Mouse (Mus musculus): Measurements from ENCODE around the gene Clic1. TPM values are rescaled to one million over a fixed set of nuclear protein-coding genes. Genes with fewer than 3 reads are reported as not detected.

Clic1 gene
- polyA plus RNA-seq, 1 experiment = 321 TPM

- H3K27ac ChIP-seq (ENCODE audit: control insufficient read depth, insufficient read depth, low read length) = no peak overlapping the region
- peaks cover 6% of the 10 kb centered on the region; the same call in 1 of the 2 replicates for H3K4me1 ChIP-seq (replicated peaks; ENCODE audit: control insufficient read depth, insufficient read depth, low read length)
- no peak for DNase-seq
- TF ChIP-seq POLR2A (IDR thresholded peaks at IDR 0.05; ENCODE audit: control insufficient read depth, extremely low read depth, insufficient read depth, low read length, poor library complexity) = no peak
- TF ChIP-seq CTCF (IDR thresholded peaks at IDR 0.05; ENCODE audit: borderline replicate concordance, control insufficient read depth, extremely low read depth, insufficient read depth, low read length, poor library complexity) = no peak
- no peaks in the 10 kb centered on the region; the same call in 1 of the 2 replicates for H3K27me3 ChIP-seq (ENCODE audit: control insufficient read depth, insufficient read depth, low read length)
- H3K4me3 ChIP-seq (ENCODE audit: control insufficient read depth, insufficient read depth, low read length) = no peak overlapping the region
- H3K36me3 ChIP-seq (ENCODE audit: control insufficient read depth, insufficient read depth, low read length) = no peaks in the 10 kb centered on the region
- WGBS = 67% methylated on average over 3 of the region's 3 CpGs
Observed at GRCm38 (mm10) chr17:35083929-35084497, 34.2 kb downstream of the Clic1 start.

GRCm38 (mm10) chr17:35085208-35085865 lies 35.6 kb downstream of the Clic1 start, which contains the start of gene Ly6g6f:
TSS of gene Ly6g6f (minus strand) at chr17:35085610.
- TF ChIP-seq CTCF (IDR thresholded peaks at IDR 0.05; ENCODE audit: borderline replicate concordance, control insufficient read depth, extremely low read depth, insufficient read depth, low read length, poor library complexity) = no peak
- Histone ChIP-seq H3K36me3 (ENCODE audit: control insufficient read depth, insufficient read depth, low read length) (no peaks in the 10 kb centered on the region), H3K4me1 (replicated peaks; ENCODE audit: control insufficient read depth, insufficient read depth, low read length) (peaks cover 4% of the 10 kb centered on the region), H3K4me3 (ENCODE audit: control insufficient read depth, insufficient read depth, low read length) (no peak within 1 kb of the TSS), H3K27me3 (ENCODE audit: control insufficient read depth, insufficient read depth, low read length) (no peaks in the 10 kb centered on the region; the same call in 1 of the 2 replicates), H3K27ac (ENCODE audit: control insufficient read depth, insufficient read depth, low read length) (no peak within 1 kb of the TSS)
- DNase-seq = no peak
- 88% methylated on average over 7 of the region's 7 CpGs for WGBS

DNA sequence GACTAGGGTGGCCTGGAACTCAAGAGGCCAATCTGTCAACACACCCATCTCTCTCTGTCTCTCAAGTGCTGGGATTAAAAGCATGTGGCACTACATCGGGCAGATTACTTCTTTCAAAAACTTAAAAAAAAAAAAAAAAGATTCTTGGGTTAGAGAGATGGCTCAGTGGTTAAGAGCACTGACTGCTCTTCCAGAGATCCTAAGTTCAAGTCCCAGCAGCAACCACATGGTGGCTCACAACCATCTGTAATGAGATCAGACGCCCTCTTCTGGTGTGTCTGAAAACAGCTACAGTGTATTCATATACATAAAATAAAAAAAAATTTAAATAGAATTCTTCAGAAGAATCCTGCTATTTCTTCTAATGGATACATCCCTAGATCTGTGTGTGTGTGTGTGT lies 38.4 kb downstream of the Clic1 start:
- peaks cover 9% of the 10 kb centered on the region for H3K4me1 ChIP-seq (replicated peaks; ENCODE audit: control insufficient read depth, insufficient read depth, low read length)
- no peak for TF ChIP-seq CTCF (IDR thresholded peaks at IDR 0.05; ENCODE audit: borderline replicate concordance, control insufficient read depth, extremely low read depth, insufficient read depth, low read length, poor library complexity)
- no peak for TF ChIP-seq POLR2A (IDR thresholded peaks at IDR 0.05; ENCODE audit: control insufficient read depth, extremely low read depth, insufficient read depth, low read length, poor library complexity)
- H3K27ac ChIP-seq (ENCODE audit: control insufficient read depth, insufficient read depth, low read length) = no peak overlapping the region
- no peak for DNase-seq
- H3K4me3 ChIP-seq (ENCODE audit: control insufficient read depth, insufficient read depth, low read length) = no peak overlapping the region
- H3K36me3 ChIP-seq (ENCODE audit: control insufficient read depth, insufficient read depth, low read length) = peaks cover 7% of the 10 kb centered on the region; the same call in 1 of the 2 replicates
- no peaks in the 10 kb centered on the region; the same call in 1 of the 2 replicates for H3K27me3 ChIP-seq (ENCODE audit: control insufficient read depth, insufficient read depth, low read length)
- 48% methylated on average over 2 of the region's 2 CpGs for WGBS

DNA sequence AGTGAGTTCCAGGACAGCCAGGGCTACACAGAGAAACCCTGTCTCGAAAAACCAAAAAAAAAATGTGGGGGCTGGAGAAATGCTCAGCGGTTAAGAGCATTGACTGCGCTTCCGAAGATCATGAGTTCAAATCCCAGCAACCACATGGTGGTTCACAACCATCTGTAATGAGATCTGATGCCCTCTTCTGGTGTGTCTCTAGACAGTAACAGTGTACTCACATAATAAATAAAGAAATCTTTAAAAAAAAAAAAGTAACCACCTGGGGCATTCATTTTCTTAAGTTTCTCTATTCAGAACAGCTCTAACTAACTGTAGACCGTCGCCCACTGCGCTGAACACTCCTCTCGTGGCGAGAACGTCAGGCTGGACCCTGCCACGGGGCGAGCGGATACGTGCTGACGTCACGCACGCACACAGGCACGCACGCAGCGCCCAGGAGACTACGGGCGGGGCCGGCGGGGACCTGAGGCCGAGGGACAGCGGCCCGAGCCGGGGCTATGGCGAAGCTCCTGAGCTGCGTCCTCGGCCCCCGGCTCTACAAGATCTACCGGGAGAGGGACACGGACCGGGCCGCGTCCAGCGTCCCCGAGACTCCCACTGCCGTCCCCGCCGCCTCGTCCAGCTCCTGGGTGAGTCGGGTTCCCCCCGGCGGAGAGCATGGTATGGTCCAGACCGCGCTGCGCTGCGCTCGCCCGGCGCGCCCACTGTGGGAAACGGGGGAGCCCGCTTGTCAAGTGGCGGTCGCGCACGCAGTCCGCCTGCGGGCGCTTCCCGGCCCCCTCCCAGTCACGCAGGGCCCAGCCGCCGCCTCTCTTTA lies 39.3 kb downstream of the Clic1 start, which contains the start of gene Abhd16a:
Abhd16a (plus strand) TSS at position 439 of the 820 bp plus-strand sequence.
- TF ChIP-seq POLR2A (IDR thresholded peaks at IDR 0.05; ENCODE audit: control insufficient read depth, extremely low read depth, insufficient read depth, low read length, poor library complexity) (peak; percentile 29; the same call in 1 of the 2 replicates), CTCF (IDR thresholded peaks at IDR 0.05; ENCODE audit: borderline replicate concordance, control insufficient read depth, extremely low read depth, insufficient read depth, low read length, poor library complexity) (no peak)
- 2% methylated on average over 58 of the region's 67 CpGs for whole genome bisulfite sequencing
- peak; percentile 93 for DNase-seq
- H3K27ac ChIP-seq (ENCODE audit: control insufficient read depth, insufficient read depth, low read length) = no peak within 1 kb of the TSS
- H3K4me1 ChIP-seq (replicated peaks; ENCODE audit: control insufficient read depth, insufficient read depth, low read length) = peaks cover 9% of the 10 kb centered on the region
- H3K4me3 ChIP-seq (ENCODE audit: control insufficient read depth, insufficient read depth, low read length) = peak within 1 kb of the TSS; percentile 69
- no peaks in the 10 kb centered on the region; the same call in 1 of the 2 replicates for H3K27me3 ChIP-seq (ENCODE audit: control insufficient read depth, insufficient read depth, low read length)
- peaks cover 8% of the 10 kb centered on the region for H3K36me3 ChIP-seq (ENCODE audit: control insufficient read depth, insufficient read depth, low read length)

GRCm38 (mm10) chr17:35090166-35090932 lies 40.6 kb downstream of the Clic1 start:
- H3K4me3 ChIP-seq (ENCODE audit: control insufficient read depth, insufficient read depth, low read length) = peak overlapping the region; percentile 5; the same call in 1 of the 2 replicates
- H3K36me3 ChIP-seq (ENCODE audit: control insufficient read depth, insufficient read depth, low read length) = peaks cover 18% of the 10 kb centered on the region
- 71% methylated on average over 8 of the region's 8 CpGs for WGBS
- peaks cover 9% of the 10 kb centered on the region for H3K4me1 ChIP-seq (replicated peaks; ENCODE audit: control insufficient read depth, insufficient read depth, low read length)
- TF ChIP-seq CTCF (IDR thresholded peaks at IDR 0.05; ENCODE audit: borderline replicate concordance, control insufficient read depth, extremely low read depth, insufficient read depth, low read length, poor library complexity) = no peak
- TF ChIP-seq POLR2A (IDR thresholded peaks at IDR 0.05; ENCODE audit: control insufficient read depth, extremely low read depth, insufficient read depth, low read length, poor library complexity) = no peak
- DNase-seq = no peak
- H3K27ac ChIP-seq (ENCODE audit: control insufficient read depth, insufficient read depth, low read length) = no peak overlapping the region
- no peaks in the 10 kb centered on the region for H3K27me3 ChIP-seq (ENCODE audit: control insufficient read depth, insufficient read depth, low read length)
